Comparison of ENCODE assay signal across 9 mouse cellular contexts in the genomic region with DNA sequence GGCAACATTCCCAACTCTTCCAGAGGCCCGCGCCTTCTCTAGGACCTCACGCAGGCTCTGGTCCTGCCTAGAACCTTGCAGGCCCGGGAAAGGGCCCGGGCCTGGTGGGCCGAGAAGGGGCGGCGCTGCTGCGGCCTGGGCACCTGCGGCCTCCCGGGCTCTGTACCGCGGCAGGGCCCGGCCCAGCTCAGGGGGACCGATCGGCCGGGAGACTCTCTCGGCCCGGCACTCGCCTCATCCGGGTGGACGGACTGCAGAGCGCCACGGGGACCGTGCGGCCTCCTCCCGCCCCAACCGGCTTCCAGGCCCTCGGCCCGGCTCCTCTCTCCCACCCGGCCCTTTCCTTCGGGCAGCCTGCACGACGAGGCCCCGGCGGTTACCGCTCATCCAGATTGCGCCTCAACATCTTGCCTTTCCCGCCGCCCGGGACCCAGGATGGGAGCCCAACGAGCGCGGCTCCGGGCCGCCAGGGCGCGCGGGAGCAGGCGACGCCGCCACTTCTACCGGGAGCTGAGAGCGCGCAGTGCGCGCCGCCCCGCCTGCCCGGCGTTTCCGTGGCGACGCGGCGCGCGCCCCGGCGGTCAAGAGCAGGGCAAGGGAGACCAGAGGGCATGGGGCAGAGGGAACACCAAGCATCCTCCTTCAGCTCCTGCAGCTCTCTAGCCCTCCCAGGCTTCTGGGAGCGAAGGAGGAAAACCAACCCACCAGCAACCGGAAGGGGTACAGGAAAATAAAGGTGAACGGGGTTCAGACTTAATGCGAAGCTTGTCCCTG. TPM values are rescaled to one million over a fixed set of nuclear protein-coding genes. Genes with fewer than 3 reads are reported as not detected.
DNase-seq lines count a peak whose midpoint lies in the region; ATAC-seq and TF ChIP-seq lines count a peak whose summit lies in the region.
"Had no signal": no experiment of that assay in that cellular context is flagged by ENCODE, and none has a peak within 500 bp of the region (broad histone marks: within the 10 kb centered on the region; RNA-seq: fewer than 3 reads in every experiment).

A gene (minus strand): TSS at position 698 of the 774 bp plus-strand sequence.

- peak within 1 kb of the TSS; percentile 79 for H3K4me3 ChIP-seq in embryonic facial prominence, embryonic 10.5 days
- H3K4me3 ChIP-seq in heart, adult 2 months, result peak within 1 kb of the TSS; percentile 78
- H3K4me3 ChIP-seq in kidney, adult 2 months (ENCODE audit: insufficient read depth, low read depth, low read length), result peak within 1 kb of the TSS; percentile 77
- peak within 1 kb of the TSS; percentile 85 for H3K4me3 ChIP-seq in limb, embryonic 14.5 days (replicated peaks; ENCODE audit: low read length)
- peak within 1 kb of the TSS; percentile 90 for H3K4me3 ChIP-seq in midbrain, embryonic 16.5 days (ENCODE audit: low read depth, low read length)

- TF ChIP-seq EP300 in heart, adult 2 months (IDR thresholded peaks at IDR 0.05; ENCODE audit: insufficient read depth, low read depth, low read length), result no peak

- WGBS in embryonic facial prominence, embryonic 10.5 days, result under 1% methylated on average over 74 of the region's 74 CpGs
- WGBS in heart, adult 2 months, result under 1% methylated on average over 74 of the region's 74 CpGs
- under 1% methylated on average over 74 of the region's 74 CpGs for WGBS in kidney, adult 2 months
- under 1% methylated on average over 49 of the region's 74 CpGs for WGBS in limb, embryonic 14.5 days
- under 1% methylated on average over 74 of the region's 74 CpGs for WGBS in midbrain, embryonic 16.5 days

- peaks cover 19% of the 10 kb centered on the region for H3K36me3 ChIP-seq in embryonic facial prominence, embryonic 10.5 days (replicated peaks)
- H3K36me3 ChIP-seq in heart, adult 2 months (ENCODE audit: control insufficient read depth, insufficient read depth, low read length), result peaks cover 7% of the 10 kb centered on the region
- H3K36me3 ChIP-seq in kidney, adult 2 months (ENCODE audit: control insufficient read depth, insufficient read depth, low read length), result no peaks in the 10 kb centered on the region; the same call in 1 of the 2 replicates
- peaks cover 23% of the 10 kb centered on the region for H3K36me3 ChIP-seq in limb, embryonic 14.5 days (ENCODE audit: control insufficient read depth, insufficient read depth, low read length)
- peaks cover 6% of the 10 kb centered on the region for H3K36me3 ChIP-seq in midbrain, embryonic 16.5 days (ENCODE audit: control insufficient read depth, insufficient read depth, low read length)
- H3K36me3 ChIP-seq: G1E had no signal

- H3K9ac ChIP-seq in heart, adult 2 months (ENCODE audit: low read depth, low read length), result peak within 1 kb of the TSS; percentile 94
- peak within 1 kb of the TSS; percentile 99 for H3K9ac ChIP-seq in limb, embryonic 14.5 days (ENCODE audit: low read depth, low read length, severe bottlenecking)
- H3K9ac ChIP-seq in midbrain, embryonic 16.5 days (ENCODE audit: low read depth, low read length), result peak within 1 kb of the TSS; percentile 99

- intact Hi-C loops in heart, adult 2 months (cut with DNase I), result no loop called here

- no peak for TF ChIP-seq POLR2A in heart, adult 2 months (IDR thresholded peaks at IDR 0.05; ENCODE audit: insufficient read depth, low read depth, low read length)
- TF ChIP-seq POLR2A in kidney, adult 2 months (IDR thresholded peaks at IDR 0.05; ENCODE audit: low read depth, low read length), result no peak
- TF ChIP-seq POLR2A in limb, embryonic 14.5 days (IDR thresholded peaks at IDR 0.05; ENCODE audit: borderline replicate concordance, extremely low read depth, insufficient read depth, insufficient read length), result no peak

- no peaks in the 10 kb centered on the region; the same call in 1 of the 2 replicates for H3K79me2 ChIP-seq in heart, adult 2 months (replicated peaks; ENCODE audit: control insufficient read depth, insufficient read depth, low read length)

- ATAC-seq in limb, embryonic 14.5 days (ENCODE audit: low FRiP score, low read depth), result peak; percentile 87
- peak; percentile 94 for ATAC-seq in midbrain, embryonic 16.5 days

- peak within 1 kb of the TSS; percentile 76 for H3K4me2 ChIP-seq in limb, embryonic 14.5 days (replicated peaks; ENCODE audit: low read depth, low read length, severe bottlenecking)
- peak within 1 kb of the TSS; percentile 75 for H3K4me2 ChIP-seq in midbrain, embryonic 16.5 days (ENCODE audit: low read length)

- peak within 1 kb of the TSS; percentile 98 for H3K27ac ChIP-seq in embryonic facial prominence, embryonic 10.5 days (replicated peaks)
- peak within 1 kb of the TSS; percentile 71 for H3K27ac ChIP-seq in heart, adult 2 months
- H3K27ac ChIP-seq in kidney, adult 2 months (ENCODE audit: insufficient read depth, low read depth, low read length), result no peak within 1 kb of the TSS
- peak within 1 kb of the TSS; percentile 92 for H3K27ac ChIP-seq in limb, embryonic 14.5 days (replicated peaks; ENCODE audit: low read depth, low read length)
- H3K27ac ChIP-seq in midbrain, embryonic 16.5 days (ENCODE audit: low read length), result peak within 1 kb of the TSS; percentile 95

- TF ChIP-seq CTCF in heart, adult 2 months (IDR thresholded peaks at IDR 0.05), result peak; percentile 32; the same call in 1 of the 2 replicates
- TF ChIP-seq CTCF in kidney, adult 2 months (conservative IDR thresholded peaks at IDR 0.05; ENCODE audit: insufficient read depth, insufficient read length, low read depth, low read length), result no peak

- peak; percentile 58 for DNase-seq in layer of hippocampus, adult 11-12 months (ENCODE audit: low spot score)
- DNase-seq in layer of hippocampus, adult 9-10 months (ENCODE audit: low spot score), result no peak
- peak; percentile 85 for DNase-seq in embryonic facial prominence, embryonic 10.5 days (ENCODE audit: low spot score)
- DNase-seq in heart, adult 2 months, result peak; percentile 82 to 83
- DNase-seq in kidney, adult 2 months, result peak; percentile 79
- DNase-seq in limb, embryonic 14.5 days (ENCODE audit: low spot score), result peak; percentile 35
- peak; percentile 8 to 16 for DNase-seq in spleen, postnatal 14 days (ENCODE audit: low spot score in 2 of 2)

- no peaks in the 10 kb centered on the region for H3K27me3 ChIP-seq in embryonic facial prominence, embryonic 10.5 days (replicated peaks; ENCODE audit: low read depth, poor library complexity, severe bottlenecking)
- no peaks in the 10 kb centered on the region for H3K27me3 ChIP-seq in heart, adult 2 months (ENCODE audit: control insufficient read depth, insufficient read depth, low read length)
- no peaks in the 10 kb centered on the region for H3K27me3 ChIP-seq in kidney, adult 2 months (replicated peaks; ENCODE audit: control insufficient read depth, insufficient read depth, low read length)
- H3K27me3 ChIP-seq in limb, embryonic 14.5 days (ENCODE audit: control insufficient read depth, insufficient read depth, low read length), result no peaks in the 10 kb centered on the region
- H3K27me3 ChIP-seq in midbrain, embryonic 16.5 days (ENCODE audit: control insufficient read depth, insufficient read depth, low read depth, low read length), result no peaks in the 10 kb centered on the region

- no peaks in the 10 kb centered on the region for H3K9me3 ChIP-seq in embryonic facial prominence, embryonic 10.5 days
- H3K9me3 ChIP-seq in limb, embryonic 14.5 days (ENCODE audit: control insufficient read depth, low read length), result no peaks in the 10 kb centered on the region
- H3K9me3 ChIP-seq in midbrain, embryonic 16.5 days (replicated peaks; ENCODE audit: control insufficient read depth, low read length, poor library complexity, severe bottlenecking), result no peaks in the 10 kb centered on the region
- H3K9me3 ChIP-seq: G1E had no signal

- peaks cover 8% of the 10 kb centered on the region; the same call in 1 of the 2 replicates for H3K4me1 ChIP-seq in embryonic facial prominence, embryonic 10.5 days
- peaks cover 1% of the 10 kb centered on the region for H3K4me1 ChIP-seq in heart, adult 2 months (ENCODE audit: control insufficient read depth, insufficient read depth, low read length)
- H3K4me1 ChIP-seq in kidney, adult 2 months (ENCODE audit: control insufficient read depth, insufficient read depth, low read length), result peaks cover 6% of the 10 kb centered on the region; the same call in 1 of the 2 replicates
- H3K4me1 ChIP-seq in limb, embryonic 14.5 days (ENCODE audit: control insufficient read depth, insufficient read depth, low read length), result peaks cover 9% of the 10 kb centered on the region
- peaks cover 12% of the 10 kb centered on the region for H3K4me1 ChIP-seq in midbrain, embryonic 16.5 days (ENCODE audit: control insufficient read depth, insufficient read depth, low read length)

RNA-seq across cellular contexts. Expression of the gene that starts here (rescaled TPM):
- 84.5 and 85.9 TPM in 2 replicates for polyA plus RNA-seq in embryonic facial prominence, embryonic 10.5 days (2016; fragmentation: Nextera tagmentation; extraction: Ambion mirVana)
- total RNA-seq in heart, adult 2 months (2021), result 10 to 100 TPM; 18.8 to 18.9 TPM
- 5.3 and 9.0 TPM in 2 replicates for polyA plus RNA-seq in heart, adult 2 months (2012; rRNA removed)
- polyA plus RNA-seq in kidney, adult 2 months (2012; rRNA removed), result 8.3 and 8.5 TPM in 2 replicates
- 44.3 and 60.9 TPM in 2 replicates for polyA plus RNA-seq in limb, embryonic 14.5 days (2012; rRNA removed)
- polyA plus RNA-seq in limb, embryonic 14.5 days (2014; fragmentation: Nextera tagmentation; extraction: Ambion mirVana), result 102 and 108 TPM in 2 replicates
- polyA plus RNA-seq in midbrain, embryonic 16.5 days (2015; fragmentation: Nextera tagmentation; extraction: Ambion mirVana), result 100 and 101 TPM in 2 replicates
- polyA plus RNA-seq: G1E had no signal
